Mouse (Mus musculus): ENCODE measurements around the gene Prps1l1.

Prps1l1 gene

GRCm38 (mm10) chr12:35025916-35026432 lies 41.4 kb downstream of the Prps1l1 start:
- no peak for DNase-seq (ENCODE audit: low spot score)

- DNase-seq (ENCODE audit: low spot score): no peak
Observed at GRCm38 (mm10) chr12:35027533-35027932, 43.0 kb downstream of the Prps1l1 start.
